Mouse (Mus musculus): Measurements from ENCODE around the gene Mthfd1. TPM values are rescaled to one million over a fixed set of nuclear protein-coding genes. Genes with fewer than 3 reads are reported as not detected.

The Mthfd1 gene
- 18.7 and 20.0 TPM in 2 replicates for polyA plus RNA-seq (2012; rRNA removed)

DNA sequence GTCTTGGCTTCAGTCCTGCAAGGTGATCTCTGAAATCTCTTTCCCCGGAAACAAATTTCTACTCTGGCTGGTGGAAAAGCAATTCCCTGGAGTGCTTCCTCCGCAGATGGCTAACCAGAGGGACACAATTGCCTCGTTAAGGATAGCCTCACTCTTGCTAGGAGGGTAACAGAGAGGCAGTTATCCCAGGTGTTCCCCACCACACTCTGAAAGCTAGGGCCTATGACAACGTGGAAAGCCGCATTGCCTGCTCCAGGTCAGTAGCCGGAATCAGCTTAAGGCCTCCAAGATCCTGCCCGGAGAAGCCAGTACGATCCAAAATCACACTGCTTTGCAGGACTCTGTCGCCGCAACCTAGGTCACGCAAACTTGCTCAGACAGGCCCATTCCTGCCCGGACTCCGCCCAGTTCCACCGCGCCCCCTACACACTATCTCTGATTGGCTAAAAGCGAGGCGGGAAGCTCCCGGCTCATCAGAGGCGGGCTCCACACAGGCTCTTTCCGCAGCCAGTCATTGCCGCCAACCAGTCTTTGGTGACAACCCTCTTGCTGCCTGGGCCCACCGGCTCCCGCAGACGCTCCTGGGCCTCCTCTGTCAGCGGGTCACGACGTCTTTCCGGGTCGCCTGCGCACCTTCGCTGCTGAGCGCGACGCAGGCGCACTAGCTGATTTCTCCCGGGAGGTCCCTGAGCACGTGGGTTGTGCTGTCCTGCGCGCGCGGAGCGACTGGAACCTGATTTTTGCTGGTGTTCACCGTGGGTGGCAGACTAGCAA is at the start of gene Mthfd1:
TSS of gene Mthfd1 (plus strand) at position 574 of the 774 bp plus-strand sequence.

GRCm38 (mm10) chr12:76246646-76247045 is 8.5 kb upstream of the Mthfd1 start, which contains the start of gene Tex21:
Gene Tex21 (minus strand): TSS chr12:76246746.

DNA sequence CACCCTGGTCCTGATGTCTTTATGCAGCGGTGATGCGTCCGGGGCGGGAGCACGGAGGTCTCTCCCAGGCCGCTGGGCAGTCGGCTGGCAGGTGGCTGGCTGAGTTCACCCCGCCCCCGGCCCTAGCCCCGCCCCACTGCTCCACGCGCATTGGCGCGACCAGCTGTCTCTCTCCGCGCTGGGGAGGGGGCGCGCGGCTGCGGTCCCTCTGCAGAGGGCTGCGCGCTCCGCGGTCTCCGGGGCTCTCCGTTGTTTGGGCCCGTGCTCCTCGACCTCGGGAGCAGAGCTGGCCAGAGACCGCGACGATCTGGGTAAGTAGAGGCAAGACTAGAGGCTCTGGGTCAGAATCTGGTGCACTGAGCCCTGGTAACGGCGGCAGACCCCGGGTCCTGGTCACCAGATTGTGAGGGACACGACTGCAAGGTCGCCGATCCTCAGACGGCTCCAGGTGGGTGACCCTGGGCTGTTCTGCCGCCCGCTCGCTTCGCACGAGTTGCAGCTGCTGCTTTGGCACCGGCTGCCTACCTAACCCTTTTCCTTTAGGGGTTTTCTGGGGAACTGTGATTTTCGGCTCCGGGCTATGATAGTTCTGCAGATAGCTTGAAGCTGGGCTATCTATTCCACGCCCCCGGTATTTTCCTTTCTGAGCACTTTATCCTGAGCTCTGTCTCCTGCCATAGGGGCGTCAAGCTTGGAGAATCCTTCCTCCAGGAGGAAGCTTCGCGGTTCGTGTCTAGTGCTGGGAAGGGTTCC is 69.8 kb downstream of the Mthfd1 start, which contains the start of gene Akap5:
TSS of gene Akap5 (plus strand) at position 213 of the 753 bp plus-strand sequence.

Other genes with a start within 250 kb of the Mthfd1 start
- 0.69 and 0.82 TPM in 2 replicates for gene Esr2, start 78.0 kb upstream of the Mthfd1 start, polyA plus RNA-seq (2012; rRNA removed)
- not detected in 2 replicates for gene Tex21, start 8.6 kb upstream of the Mthfd1 start, polyA plus RNA-seq (2012; rRNA removed)
- 0.07 and 0.09 TPM in 2 replicates for gene Akap5, start 69.6 kb downstream of the Mthfd1 start, polyA plus RNA-seq (2012; rRNA removed)
- 2.3 and 3.3 TPM in 2 replicates for gene Zbtb25, start 114.3 kb downstream of the Mthfd1 start, polyA plus RNA-seq (2012; rRNA removed)
- 1.4 and 1.7 TPM in 2 replicates for gene Zbtb1, start 115.0 kb downstream of the Mthfd1 start, polyA plus RNA-seq (2012; rRNA removed)
- gene Hspa2, start 148.9 kb downstream of the Mthfd1 start, polyA plus RNA-seq (2012; rRNA removed) = 13.8 and 14.8 TPM in 2 replicates
- gene Ppp1r36, start 162.2 kb downstream of the Mthfd1 start, polyA plus RNA-seq (2012; rRNA removed) = not detected in 2 replicates

All from colon, adult 2 months (tissue).